Mouse (Mus musculus) adrenal gland, postnatal 36 days (tissue): ENCODE measurements around the gene Pttg1. TPM values are rescaled to one million over a fixed set of nuclear protein-coding genes. Genes with fewer than 3 reads are reported as not detected.

Experiments used
- DNase-seq, 2 experiments: peaks; one replicate each; pipeline ENCODE4 v3.0.0; 2021; ENCODE audit warnings: mixed read lengths in 1 of 2
- long read RNA-seq, 2 experiments: library from polyadenylated mRNA; stranded (forward); transcript quantifications; one replicate each; pipeline ENCODE4 v2.0.0; 2021; ENCODE audit warnings: borderline sequencing depth in 2 of 2
- total RNA-seq, 2 experiments: library from RNA; stranded (reverse); gene quantifications; 2 replicates each; pipeline ENCODE4 v1.2.3; 2021

Pttg1 gene
- 10 to 100 TPM; 38.6 to 47.6 TPM for total RNA-seq
- long read RNA-seq, experiment 1, transcript Pttg1-206 (5 exons, 948 nt): major isoform, 38 of 65 reads
- long read RNA-seq, experiment 1, transcript Pttg1-202 (6 exons, 741 nt): minor isoform, 12 of 65 reads
- long read RNA-seq, experiment 1, partial matches to known transcripts: 9 of 65 reads
- long read RNA-seq, experiment 1, other reads (novel, unspliced or antisense): 1 of 65 reads
- long read RNA-seq, experiment 2, transcript Pttg1-206 (5 exons, 948 nt): major isoform, 20 of 31 reads
- long read RNA-seq, experiment 2, transcript Pttg1-202 (6 exons, 741 nt): minor isoform, 6 of 31 reads
- long read RNA-seq, experiment 2, partial matches to known transcripts: 1 of 31 reads
- long read RNA-seq, experiment 2, other reads (novel, unspliced or antisense): 2 of 31 reads

DNA sequence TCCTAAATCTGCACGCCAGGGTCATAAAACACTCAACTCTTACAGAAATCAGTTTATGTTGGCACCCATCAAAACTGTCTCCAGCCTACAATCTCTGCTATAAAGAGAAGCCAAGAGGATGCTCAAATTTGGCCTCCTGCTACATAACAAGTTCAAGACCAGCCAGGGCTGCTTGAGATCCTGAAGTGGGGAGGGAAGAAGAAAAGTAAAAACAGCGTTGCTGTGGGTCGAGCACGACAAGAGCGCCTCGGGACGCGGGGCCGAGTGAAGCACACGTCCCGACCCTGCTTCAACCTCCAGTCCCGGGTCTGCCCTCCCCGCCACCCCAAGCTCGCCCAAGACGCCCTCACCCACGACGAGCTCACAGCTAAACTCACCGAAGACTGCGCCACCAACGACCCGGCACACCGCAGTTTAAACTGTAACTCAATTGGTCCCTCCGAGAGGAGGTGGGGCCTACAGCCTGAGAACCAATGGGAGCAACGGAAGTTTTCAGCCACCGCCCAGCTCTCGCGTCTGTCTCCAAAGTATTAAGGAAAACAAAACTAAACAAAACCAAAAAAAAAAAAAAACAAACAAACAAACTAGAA lies at the start of gene Pttg1:
Pttg1 (minus strand) TSS at position 428 of the 590 bp plus-strand sequence.
- DNase-seq: peak; percentile 86 to 90

DNA sequence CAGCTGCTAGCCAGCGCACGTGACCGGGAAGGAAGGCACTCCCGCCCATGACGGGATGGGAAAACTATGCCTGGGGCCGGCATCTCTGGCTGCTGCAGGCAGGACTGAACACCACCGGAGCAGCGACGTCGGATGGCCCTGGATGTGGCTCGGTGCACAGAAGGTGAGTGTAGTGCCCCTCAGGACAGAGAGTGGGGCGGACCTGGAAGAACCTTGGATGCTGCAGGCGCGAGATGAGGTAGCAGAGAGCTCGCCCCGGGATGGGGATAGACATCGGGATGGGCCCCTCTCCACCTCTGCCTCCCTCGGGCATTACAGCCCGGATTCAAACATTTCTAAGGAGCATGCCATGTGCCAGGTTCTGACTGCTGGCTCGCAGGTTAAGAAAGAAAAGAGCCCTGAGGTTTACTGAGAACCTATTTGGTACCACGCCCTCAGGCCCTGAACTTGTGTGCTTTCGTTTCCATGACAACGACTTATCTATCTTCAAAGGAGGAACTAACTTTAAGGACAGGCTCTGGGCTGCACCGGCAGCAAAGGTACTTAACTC lies 48.2 kb upstream of the Pttg1 start, which contains the start of gene C1qtnf2:
C1qtnf2 (plus strand) TSS at position 52 of the 550 bp plus-strand sequence.
- DNase-seq: peak; percentile 69 to 76

DNA sequence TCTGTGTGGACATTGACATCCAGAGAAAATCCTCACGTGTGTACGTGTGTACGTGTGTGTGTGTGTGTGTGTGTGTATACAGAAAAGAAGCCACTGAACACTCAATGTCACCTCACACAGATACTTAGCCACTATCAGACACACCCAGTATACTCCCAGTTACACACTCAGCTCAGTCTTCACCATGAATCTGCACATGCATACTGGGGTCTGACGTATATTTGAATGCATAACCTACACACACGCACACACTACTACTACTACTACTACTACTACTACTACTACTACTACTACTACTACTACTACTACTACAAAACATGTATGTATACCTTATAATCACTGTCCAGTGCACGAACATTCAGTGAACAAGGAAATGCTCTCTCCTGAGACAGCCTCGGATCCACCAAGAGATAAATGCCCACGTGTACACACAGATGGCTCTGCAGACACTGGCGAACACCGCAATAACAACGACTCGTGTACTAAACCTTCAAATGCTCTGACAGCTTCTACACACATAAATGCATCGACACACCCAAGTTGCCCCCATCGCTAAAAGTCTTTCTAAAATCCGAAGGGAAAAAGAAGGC lies 47.7 kb upstream of the Pttg1 start:
- no peak for DNase-seq

DNA sequence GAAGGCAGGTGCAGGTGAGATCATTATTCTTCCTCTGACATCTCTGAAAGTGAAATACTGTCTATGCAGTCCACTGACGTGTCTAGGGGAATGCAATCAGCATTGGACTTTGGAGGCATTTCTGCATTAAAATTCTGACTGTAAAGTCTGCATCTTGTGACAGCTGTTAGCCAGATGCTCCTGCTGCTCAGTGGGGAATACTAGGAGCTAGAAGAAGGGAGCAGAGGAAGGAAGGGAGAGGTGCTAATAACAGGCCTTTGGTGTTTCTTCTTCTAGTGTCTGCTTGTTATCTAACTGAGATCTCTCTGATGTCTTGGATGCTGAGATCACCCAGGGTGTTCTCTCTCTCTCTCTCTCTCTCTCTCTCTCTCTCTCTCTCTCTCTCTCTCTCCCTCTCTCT lies 47.1 kb upstream of the Pttg1 start:
- no peak for DNase-seq

DNA sequence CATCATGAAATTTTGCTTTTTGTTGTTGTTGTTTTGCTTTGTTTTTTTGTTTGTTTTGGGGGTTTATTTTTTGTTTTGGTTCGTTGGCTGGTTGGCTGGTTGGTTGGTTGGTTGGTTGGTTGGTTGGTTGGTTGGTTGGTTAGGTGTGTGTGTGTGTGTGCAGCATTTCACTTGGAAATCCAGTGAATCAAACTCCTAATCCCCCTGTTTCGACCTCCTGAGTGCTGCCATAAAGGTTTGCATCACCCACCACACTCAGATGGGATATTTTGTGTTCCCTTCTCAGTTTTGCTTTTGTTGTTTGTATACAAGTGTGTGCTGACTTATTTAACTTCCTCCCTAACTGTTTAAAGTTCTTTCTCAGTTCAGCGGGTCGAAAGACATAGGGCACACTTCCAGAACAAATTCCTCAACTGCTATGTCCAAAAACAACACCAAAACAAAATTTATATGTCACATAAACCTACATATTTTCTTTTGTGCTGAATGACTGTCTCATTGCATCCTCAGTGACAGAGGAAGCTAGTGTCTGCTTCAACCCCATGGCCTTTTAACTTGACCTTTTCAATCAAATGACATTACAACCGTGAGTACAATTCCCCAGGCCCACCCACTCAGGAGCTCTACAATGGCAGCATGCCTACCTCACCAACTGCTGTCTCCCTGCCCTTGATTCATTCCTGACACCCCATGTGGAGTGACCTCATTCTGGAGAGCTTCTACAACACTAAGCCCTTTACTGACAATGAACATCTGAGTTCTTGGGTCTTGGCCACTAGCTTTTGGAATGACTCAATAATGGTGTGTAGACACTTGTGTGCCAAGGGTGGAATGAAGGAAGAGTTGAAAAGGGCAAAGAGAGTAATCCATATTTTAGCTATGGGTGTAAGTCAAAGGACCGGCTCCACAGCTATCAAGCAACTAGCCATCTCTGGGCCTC lies 45.1 kb upstream of the Pttg1 start:
- DNase-seq: no peak

DNA sequence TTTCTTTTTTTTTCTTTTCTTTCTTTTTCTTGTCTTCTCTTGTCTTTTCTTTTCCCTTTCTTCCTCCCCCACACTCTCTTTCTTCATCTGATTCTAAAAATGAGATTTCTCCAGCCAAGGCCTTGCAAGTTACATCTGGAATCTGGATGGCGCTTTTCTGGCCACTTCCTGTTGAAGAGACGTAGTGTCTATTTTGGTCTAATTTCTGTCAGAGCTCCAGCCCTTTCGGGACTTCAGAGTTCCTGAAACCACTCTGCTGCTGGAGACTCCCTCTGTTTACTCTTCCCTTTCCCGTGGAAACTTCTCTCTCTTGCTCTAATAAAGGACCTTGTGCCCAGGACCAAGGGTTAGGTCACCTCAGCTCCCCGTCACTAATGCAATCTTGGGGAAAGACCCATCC lies 44.1 kb upstream of the Pttg1 start:
- no peak for DNase-seq

DNA sequence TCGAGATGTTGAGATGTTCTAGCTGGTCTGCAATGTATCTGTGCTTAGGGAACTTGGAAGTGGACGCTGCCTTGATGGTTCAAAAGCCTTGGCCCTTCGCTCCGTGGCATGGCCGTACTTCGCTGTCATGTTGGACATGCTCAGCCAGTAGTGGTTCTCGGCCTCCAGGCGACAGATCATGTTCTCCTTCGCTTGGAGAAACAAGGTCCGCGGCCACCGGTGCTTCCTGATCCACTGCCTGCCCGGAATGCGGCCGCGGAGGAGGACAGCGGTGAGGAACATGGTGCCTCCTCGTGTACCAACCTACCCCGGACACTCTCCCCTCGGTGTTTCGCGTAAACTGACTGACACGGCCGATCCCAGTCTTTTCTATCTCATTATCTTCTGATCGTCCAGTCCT lies 37.2 kb upstream of the Pttg1 start:
- no peak for DNase-seq

DNA sequence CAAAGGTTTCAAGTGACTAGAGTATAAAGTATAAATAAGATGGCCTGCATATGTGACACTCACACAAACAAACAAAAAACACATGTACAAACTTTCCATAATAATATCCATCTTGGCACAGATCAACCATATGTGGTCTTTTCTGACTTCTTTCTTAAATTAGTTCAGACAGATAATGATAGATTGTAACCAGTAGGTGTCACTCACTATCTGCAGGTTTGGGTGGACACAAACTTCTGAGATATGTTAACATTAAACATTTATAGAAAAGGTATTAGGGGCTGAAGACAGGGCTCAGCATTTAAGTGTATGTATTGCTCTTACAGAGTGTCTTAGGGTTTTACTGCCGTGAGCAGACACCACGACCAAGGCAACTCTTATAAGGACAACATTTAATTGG lies 26.2 kb upstream of the Pttg1 start:
- DNase-seq: no peak

DNA sequence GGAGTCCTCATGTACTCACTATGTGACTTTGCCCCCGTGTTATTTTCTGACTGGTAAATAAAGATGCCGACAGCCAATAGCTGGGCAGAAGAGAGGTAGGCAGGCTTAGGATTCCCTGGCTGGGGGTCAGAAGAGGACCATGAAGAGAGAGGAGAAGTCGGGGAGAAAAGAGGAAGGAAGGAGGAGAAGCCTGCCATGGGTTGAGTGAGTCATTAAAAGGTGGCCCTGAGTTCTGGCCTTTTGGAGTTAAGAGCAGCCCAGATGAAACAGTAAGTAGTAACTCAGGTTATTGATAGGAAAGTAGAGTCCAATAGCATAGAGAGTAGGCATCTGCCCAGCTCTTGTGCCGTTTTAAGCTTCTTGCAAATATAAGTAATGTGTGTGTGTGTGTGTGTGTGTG lies 25.3 kb upstream of the Pttg1 start:
- no peak for DNase-seq

DNA sequence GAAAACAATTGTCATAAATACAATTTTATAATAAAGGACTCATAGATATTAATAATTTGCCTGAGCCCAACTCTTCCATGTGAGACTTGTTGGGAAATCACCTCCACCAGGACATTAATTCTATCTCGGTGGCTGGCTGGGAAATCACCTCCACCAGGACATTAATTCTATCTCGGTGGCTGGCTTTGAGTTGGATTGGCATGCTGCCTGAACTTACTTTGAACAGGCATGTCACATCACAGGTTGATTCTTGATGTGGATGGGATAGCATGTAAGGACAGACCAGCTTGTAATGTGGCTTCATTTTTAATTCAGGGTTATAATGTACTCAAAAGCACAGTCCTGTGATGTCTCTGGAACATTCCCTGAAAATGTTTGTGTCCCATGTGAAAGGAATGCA lies 23.9 kb upstream of the Pttg1 start:
- no peak for DNase-seq

DNA sequence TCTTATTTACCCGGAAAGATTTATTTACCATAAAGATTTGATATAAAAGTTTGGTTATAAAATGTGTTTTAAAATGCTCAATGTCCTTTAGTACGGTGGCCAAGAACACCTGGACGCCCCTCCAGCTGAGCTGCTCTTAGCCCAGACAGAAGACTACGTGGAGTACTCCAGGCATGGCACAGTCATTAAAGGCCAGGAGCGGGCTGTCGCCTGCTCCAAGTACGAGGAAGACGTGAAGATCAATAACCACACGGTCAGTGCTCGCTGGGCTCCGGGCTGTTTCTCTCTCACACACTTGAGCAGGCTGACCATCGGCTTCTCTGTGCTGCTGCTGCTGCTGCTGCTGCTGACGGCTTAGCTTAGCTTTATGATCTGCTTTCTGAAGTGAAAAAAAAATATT lies 17.1 kb upstream of the Pttg1 start:
- DNase-seq: no peak

DNA sequence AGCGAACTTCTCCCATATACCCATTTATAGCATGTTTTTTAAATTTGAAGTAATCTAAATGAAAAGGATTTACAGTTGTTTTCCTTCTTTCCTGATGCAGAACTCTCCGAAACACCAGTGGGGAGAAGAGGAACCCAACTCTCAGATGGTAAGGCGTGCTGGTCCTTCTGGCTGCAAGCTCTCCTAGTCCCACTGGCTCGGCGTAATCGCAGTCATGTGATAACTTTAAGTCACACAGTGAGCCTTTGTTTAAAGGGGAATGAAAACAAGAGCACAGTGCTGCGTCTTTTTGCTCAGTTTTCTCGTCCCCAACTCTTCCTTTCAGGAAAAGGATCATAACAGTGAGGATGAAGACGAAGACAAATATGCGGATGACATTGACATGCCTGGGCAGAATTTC lies 15.1 kb upstream of the Pttg1 start:
- no peak for DNase-seq

DNA sequence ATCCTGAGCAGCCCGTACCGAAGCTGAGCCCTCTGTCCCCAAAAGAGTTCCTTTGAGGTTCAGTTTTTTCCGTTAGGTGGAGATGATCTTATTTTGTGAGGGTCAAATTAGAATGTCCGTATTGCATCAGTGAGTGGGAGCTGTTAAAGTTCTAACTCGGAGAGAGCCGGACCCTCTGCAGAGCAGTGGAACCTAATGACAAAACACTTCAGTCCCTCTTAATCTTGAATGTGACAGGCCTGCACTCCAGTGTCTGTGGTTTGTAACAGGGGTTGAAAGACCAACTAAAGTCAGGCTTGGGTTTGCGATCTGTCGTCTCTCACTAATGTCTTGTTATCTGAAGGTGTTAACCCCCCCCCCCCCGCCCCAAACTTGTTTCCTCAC lies 8.0 kb upstream of the Pttg1 start:
- no peak for DNase-seq

DNA sequence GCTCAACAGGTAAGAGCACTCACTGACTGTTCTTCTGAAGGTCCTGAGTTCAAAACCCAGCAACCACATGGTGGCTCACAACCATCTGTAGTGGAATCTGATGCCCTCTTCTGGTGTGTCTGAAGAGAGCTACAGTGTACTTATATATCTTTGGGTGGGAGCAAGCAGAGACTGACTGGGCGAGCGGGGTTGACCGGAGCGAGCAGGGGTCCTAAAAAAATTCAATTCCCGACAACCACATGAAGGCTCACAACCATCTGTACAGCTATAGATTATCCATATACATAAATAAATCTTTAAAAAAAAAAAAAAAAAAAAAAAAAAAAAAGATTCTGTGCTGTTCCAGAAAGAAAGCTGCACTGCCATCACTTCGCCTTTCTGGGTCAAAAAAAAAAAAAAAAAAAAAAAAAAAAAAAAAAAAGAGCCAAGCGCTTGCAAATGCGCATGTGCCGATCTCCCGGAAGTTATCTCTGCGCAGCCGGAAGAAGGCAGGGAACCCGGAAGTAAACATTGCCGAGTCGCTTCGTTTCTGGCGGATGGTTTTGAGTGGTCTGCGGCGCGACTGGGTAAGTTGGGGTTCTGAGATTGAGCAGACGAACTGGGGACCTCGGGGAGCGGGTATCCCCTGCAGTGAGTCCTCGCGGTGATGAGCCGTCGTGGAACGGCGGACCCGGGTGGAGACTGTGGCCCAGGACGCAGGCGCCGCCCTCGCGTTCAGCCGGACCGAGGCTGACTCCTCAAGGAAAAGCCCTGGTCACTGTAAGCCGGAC lies 7.4 kb upstream of the Pttg1 start, which contains the start of gene Slu7:
Slu7 (plus strand) TSS at position 491 of the 770 bp plus-strand sequence.
- DNase-seq: peak; percentile 73 to 80

DNA sequence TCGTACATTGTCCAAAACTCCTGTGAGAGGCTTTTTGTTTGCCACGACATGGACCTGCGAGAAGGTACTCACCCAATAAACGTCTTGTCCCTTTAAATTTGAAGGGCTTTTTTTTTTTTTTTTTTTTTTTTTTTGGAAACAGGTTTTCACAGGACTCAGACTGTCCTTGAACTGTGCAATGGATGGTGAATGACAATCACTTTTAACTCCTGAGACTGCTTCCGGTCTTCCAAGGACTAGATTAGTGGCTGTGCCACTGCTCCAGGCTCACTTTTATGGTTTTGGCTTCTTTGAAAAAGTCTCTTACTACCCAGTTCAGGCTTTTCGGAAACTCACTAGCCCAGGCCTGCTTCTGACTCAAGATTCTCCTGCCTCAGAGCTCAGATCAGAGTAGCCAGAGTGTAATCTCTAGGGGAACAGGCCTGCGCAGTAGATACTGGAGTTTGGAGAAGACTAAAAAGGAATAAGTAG lies 398 bp upstream of the Pttg1 start:
- DNase-seq: peak; percentile 26 to 35

DNA sequence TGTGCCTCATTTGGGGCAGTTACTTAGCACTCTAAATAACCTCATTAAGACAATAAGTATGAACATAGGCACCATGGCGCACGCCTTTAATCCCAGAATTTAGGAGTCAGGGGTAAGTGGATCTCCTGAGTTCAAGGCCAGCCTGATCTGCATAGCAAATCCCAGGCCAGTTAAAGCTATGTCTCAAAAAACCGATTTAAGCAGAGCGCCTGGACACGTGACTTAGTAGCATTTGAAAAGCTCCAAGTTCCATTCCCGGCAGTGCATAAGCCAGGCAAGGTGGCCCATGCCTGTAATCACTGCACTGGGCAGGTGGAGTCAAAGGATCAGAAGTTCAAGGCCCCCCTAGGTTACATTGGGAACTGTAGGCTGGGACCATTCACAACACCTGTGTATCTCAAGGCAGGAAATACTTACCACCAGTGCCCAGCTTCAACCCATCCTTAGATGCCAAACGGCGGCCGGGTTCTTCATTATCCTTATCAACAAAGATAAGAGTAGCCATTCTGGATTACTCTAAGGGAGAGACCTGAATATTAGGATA lies 813 bp downstream of the Pttg1 start:
- no peak for DNase-seq

DNA sequence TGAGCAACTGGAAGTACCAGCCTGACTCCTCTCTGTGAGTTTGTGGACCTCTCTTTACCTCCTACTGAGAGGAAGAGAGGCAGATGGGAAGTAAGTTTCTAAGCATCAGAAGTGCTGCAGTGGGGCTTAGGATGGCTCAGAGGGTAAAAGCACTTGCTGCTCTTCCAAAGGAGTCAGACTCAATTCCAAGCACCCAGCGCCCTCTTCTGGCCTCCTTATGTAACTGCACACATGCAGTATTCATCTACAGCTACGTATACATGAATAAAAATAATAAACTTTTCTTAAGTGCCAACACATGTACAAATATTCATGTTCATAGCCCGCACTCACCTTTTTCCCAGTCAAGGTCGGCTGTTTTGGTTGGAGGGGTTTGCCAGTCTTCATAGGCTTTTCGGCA lies 1.7 kb downstream of the Pttg1 start:
- no peak for DNase-seq

DNA sequence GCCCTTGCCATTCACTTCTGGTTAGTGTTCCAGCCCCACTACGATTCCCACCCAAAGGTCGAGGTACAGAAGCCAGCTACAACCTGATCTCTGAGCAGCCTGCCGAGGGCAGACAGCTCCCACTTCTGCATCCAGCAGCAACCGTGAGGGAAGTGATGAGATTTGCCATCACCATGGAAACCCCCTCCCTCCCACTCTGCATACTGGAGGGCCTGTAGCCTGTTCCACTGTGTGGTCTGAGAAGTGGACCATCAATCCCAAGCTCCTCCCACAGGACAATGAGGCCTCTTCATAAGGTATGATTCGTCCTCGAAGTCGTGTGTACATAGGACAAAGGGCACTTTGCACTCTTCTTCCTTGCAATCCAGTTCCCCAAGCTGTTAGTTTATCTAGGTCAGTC lies 8.8 kb downstream of the Pttg1 start:
- no peak for DNase-seq

DNA sequence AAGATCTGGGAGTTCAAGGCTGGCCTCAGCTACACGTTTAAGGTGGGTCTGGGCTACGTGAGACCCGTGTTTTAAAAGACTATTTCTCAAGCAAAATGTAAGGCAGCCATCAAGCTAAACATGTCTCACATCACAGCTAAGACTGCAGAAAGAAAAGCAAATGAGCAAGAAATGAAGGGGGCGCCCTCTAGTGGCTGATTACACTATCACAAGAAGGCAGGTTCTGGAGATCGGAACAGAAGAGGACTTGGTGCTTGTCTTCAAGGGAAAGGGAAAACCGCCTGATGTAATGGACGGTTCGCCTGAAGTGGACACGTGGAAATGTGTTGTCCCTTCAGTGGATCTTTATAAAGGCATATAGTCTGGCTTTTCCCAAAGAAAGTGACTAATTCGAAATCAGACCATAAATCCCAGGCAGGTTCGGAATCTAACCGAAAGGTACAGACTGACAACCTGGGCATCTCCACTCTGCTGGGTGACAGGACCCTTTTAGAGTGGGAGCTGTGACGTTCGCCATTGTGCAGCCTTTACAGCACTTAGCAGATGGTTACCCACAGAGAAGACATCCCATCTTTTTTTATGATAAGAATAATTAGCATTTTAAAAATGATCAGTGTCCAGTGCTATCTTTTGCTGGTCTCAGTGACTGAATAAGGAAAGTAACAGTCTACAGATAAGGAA lies 13.1 kb downstream of the Pttg1 start:
- DNase-seq: peak; percentile 71 to 82

DNA sequence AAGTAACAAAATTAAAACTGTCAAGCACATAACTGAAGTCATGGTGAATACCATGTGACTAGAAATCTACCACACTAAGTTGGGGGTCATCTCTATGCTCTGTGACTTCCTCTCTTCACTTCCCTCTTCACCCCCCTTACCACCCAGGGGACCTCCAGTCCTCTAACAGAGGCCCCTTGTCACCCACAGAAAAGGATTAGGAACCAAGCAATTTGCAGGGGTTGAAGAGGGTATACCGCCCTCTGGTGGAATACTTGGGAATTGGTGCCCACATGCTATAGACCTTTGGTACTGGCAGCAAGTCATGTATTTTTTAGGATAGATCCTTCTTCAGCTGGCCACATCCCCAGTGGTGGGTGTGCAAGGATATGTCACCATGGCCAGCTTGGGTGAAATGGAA lies 14.6 kb downstream of the Pttg1 start:
- DNase-seq: peak; percentile 66 to 74
